Mouse (Mus musculus) layer of hippocampus, adult 18-20 months (tissue): Measurements from ENCODE around the gene Btbd11. TPM values are rescaled to one million over a fixed set of nuclear protein-coding genes. Genes with fewer than 3 reads are reported as not detected.
"Not testable (repeated sequence)": the region's sequence is repeated elsewhere in the genome, so short reads cannot be mapped to it uniquely, and the experiment has no call there.

Experiments used
- DNase-seq, 2 experiments: peaks; one replicate each; pipeline ENCODE4 v3.0.0; 2022; ENCODE audit warnings: low spot score in 2 of 2
- total RNA-seq, 2 experiments: library from RNA; stranded (reverse); gene quantifications; 2 replicates each; pipeline ENCODE4 v1.2.3; 2021

Gene Btbd11
- total RNA-seq, 2 experiments from 2014 or later, result 18.3 to 23.0 TPM

- no peak for DNase-seq
Measured at GRCm38 (mm10) chr10:85640408-85640807, 253.8 kb downstream of the Btbd11 start.

- DNase-seq, result no peak
Measured at GRCm38 (mm10) chr10:85645346-85645745, 258.7 kb downstream of the Btbd11 start.

- DNase-seq, result peak; percentile 38 to 79
Measured at GRCm38 (mm10) chr10:85651706-85652105, 265.1 kb downstream of the Btbd11 start.

- no peak for DNase-seq
Measured at GRCm38 (mm10) chr10:85655881-85656280, 269.3 kb downstream of the Btbd11 start.

GRCm38 (mm10) chr10:85657886-85658285 is 271.3 kb downstream of the Btbd11 start:
- no peak for DNase-seq

GRCm38 (mm10) chr10:85673512-85673921 is 286.9 kb downstream of the Btbd11 start:
- peak in 1 of 2 experiments; percentile 30 for DNase-seq

- DNase-seq, result peak; percentile 37 to 79
Measured at GRCm38 (mm10) chr10:85678635-85679034, 292.0 kb downstream of the Btbd11 start.

- no peak for DNase-seq
Measured at GRCm38 (mm10) chr10:85682446-85682845, 295.8 kb downstream of the Btbd11 start.

GRCm38 (mm10) chr10:85694429-85694828 is 307.8 kb downstream of the Btbd11 start:
- DNase-seq, result not testable (repeated sequence)

GRCm38 (mm10) chr10:85699721-85700120 is 313.1 kb downstream of the Btbd11 start:
- no peak for DNase-seq

GRCm38 (mm10) chr10:85709790-85710189 is 323.2 kb downstream of the Btbd11 start:
- DNase-seq, result not testable (repeated sequence)

Other genes with a start within 250 kb of the Btbd11 start
- gene Cry1, start 201.8 kb upstream of the Btbd11 start, total RNA-seq, result 10 to 100 TPM; 18.5 to 19.6 TPM